Mouse (Mus musculus) midbrain, embryonic 11.5 days (tissue): ENCODE results near the gene Tenm4. TPM values are rescaled to one million over a fixed set of nuclear protein-coding genes. Genes with fewer than 3 reads are reported as not detected.
"Not testable (repeated sequence)": the region's sequence is repeated elsewhere in the genome, so short reads cannot be mapped to it uniquely, and the experiment has no call there.

Experiments
- ATAC-seq: fragments of 200-750 bp; cut with Nextera tagmentation; 2 replicates; pipeline ENCODE4 v1.8.0; 2017; ENCODE audit warnings: moderate TSS enrichment, moderate library complexity; ENCODE audit not compliant: low FRiP score
- DNase-seq: peaks from one replicate; pipeline ENCODE4 v3.0.0; 2015; ENCODE audit warnings: low spot score; ENCODE audit errors: missing footprints
- H3K27ac ChIP-seq: fragments of 300-500 bp; sonication (generic); 2 replicates; pipeline ENCODE4 v1.5.1; 2014; ENCODE audit warnings: low read depth, low read length
- H3K27me3 ChIP-seq: fragments of 300-500 bp; sonication (generic); 2 replicates; pipeline ENCODE4 v1.6.1; 2014; ENCODE audit warnings: mild to moderate bottlenecking, low read length, moderate library complexity, mixed read lengths; ENCODE audit not compliant: control insufficient read depth, insufficient read depth
- H3K36me3 ChIP-seq: fragments of 300-500 bp; sonication (generic); 2 replicates; pipeline ENCODE4 v1.6.1; 2014; ENCODE audit warnings: mild to moderate bottlenecking, low read length, moderate library complexity, mixed read lengths; ENCODE audit not compliant: control insufficient read depth, insufficient read depth
- H3K4me1 ChIP-seq: fragments of 300-500 bp; sonication (generic); 2 replicates; pipeline ENCODE4 v1.6.1; 2014; ENCODE audit warnings: low read length; ENCODE audit not compliant: control insufficient read depth, insufficient read depth
- H3K4me2 ChIP-seq: fragments of 300-500 bp; sonication (generic); 2 replicates; pipeline ENCODE4 v1.6.1; 2014; ENCODE audit warnings: mild to moderate bottlenecking, moderate library complexity
- H3K4me3 ChIP-seq: fragments of 300-500 bp; sonication (generic); 2 replicates; pipeline ENCODE4 v1.5.1; 2014; ENCODE audit warnings: low read depth, low read length
- H3K9ac ChIP-seq: fragments of 300-500 bp; sonication (generic); 2 replicates; pipeline ENCODE4 v1.6.1; 2014; ENCODE audit warnings: low read length
- H3K9me3 ChIP-seq: fragments of 300-500 bp; sonication (generic); 2 replicates; pipeline ENCODE4 v1.6.1; 2016; ENCODE audit warnings: low read length; ENCODE audit not compliant: control insufficient read depth
- WGBS: fragments of 180-500 bp; shearing (Covaris S2); extraction: QIAGEN DNeasy Blood & Tissue Kit; methylation state at CpG from one replicate; pipeline ENCODE4 v1.1.7; 2014; 5-methylcytosine and 5-hydroxymethylcytosine counted together
- polyA plus RNA-seq: library from polyadenylated mRNA; unstranded; fragments of >200 nt; fragmentation: Nextera tagmentation; extraction: Ambion mirVana; gene quantifications from 2 replicates; pipeline ENCODE4 v1.2.1, GENCODE M21; 2014

Tenm4 gene
- polyA plus RNA-seq, 1 experiment from 2014 or later: 24.8 TPM

- Histone ChIP-seq H3K4me2 (no peak overlapping the region), H3K9ac (no peak overlapping the region), H3K9me3 (no peaks in the 10 kb centered on the region), H3K36me3 (no peaks in the 10 kb centered on the region), H3K4me1 (peaks cover 2% of the 10 kb centered on the region; the same call in 1 of the 2 replicates), H3K4me3 (no peak overlapping the region), H3K27me3 (no peaks in the 10 kb centered on the region), H3K27ac (no peak overlapping the region)
- no peak for DNase-seq
- peak; percentile 81 for ATAC-seq
- 50% methylated on average over 7 of the region's 7 CpGs for WGBS
Observed at GRCm38 (mm10) chr7:96920447-96921095, 749.5 kb downstream of the Tenm4 start.

- Histone ChIP-seq H3K9me3 (no peaks in the 10 kb centered on the region), H3K4me3 (no peak overlapping the region), H3K27me3 (no peaks in the 10 kb centered on the region), H3K36me3 (no peaks in the 10 kb centered on the region), H3K9ac (no peak overlapping the region), H3K27ac (no peak overlapping the region), H3K4me1 (peaks cover 2% of the 10 kb centered on the region; the same call in 1 of the 2 replicates), H3K4me2 (no peak overlapping the region)
- ATAC-seq: no peak
- WGBS: 85% methylated on average over 2 of the region's 2 CpGs
- no peak for DNase-seq
Observed at GRCm38 (mm10) chr7:96922927-96923326, 751.9 kb downstream of the Tenm4 start.

- 24% methylated on average over 5 of the region's 5 CpGs for WGBS
- no peak for DNase-seq
- H3K27me3 ChIP-seq: no peaks in the 10 kb centered on the region
Observed at GRCm38 (mm10) chr7:96943715-96944377, 772.8 kb downstream of the Tenm4 start.

GRCm38 (mm10) chr7:96946501-96946900 lies 775.5 kb downstream of the Tenm4 start:
- not testable (repeated sequence) for ATAC-seq, H3K9ac ChIP-seq, H3K36me3 ChIP-seq, H3K4me1 ChIP-seq, H3K9me3 ChIP-seq, H3K27ac ChIP-seq, H3K4me3 ChIP-seq, H3K27me3 ChIP-seq, DNase-seq, H3K4me2 ChIP-seq
- WGBS: 95% methylated on average over 8 of the region's 8 CpGs

More at GRCm38 (mm10) chr7:96943715-96944377, 772.8 kb downstream of the Tenm4 start:
- no peak overlapping the region for H3K4me2 ChIP-seq
- no peaks in the 10 kb centered on the region for H3K9me3 ChIP-seq
- peaks cover 3% of the 10 kb centered on the region for H3K4me1 ChIP-seq
- no peak overlapping the region for H3K27ac ChIP-seq
- no peaks in the 10 kb centered on the region for H3K36me3 ChIP-seq
- peak; percentile 67 for ATAC-seq
- no peak overlapping the region for H3K4me3 ChIP-seq
- H3K9ac ChIP-seq: no peak overlapping the region

GRCm38 (mm10) chr7:96951281-96952051 lies 780.4 kb downstream of the Tenm4 start, which contains the start of gene Nars2:
Gene Nars2 (plus strand): TSS chr7:96951505.
- ATAC-seq: peak; percentile 100
- H3K9me3 ChIP-seq: no peaks in the 10 kb centered on the region
- H3K4me1 ChIP-seq: peaks cover 4% of the 10 kb centered on the region
- peak; percentile 100 for DNase-seq
- under 1% methylated on average over 62 of the region's 62 CpGs for WGBS
- H3K27ac ChIP-seq: peak within 1 kb of the TSS; percentile 20; the same call in 1 of the 2 replicates
- H3K36me3 ChIP-seq: no peaks in the 10 kb centered on the region
- H3K4me3 ChIP-seq: peak within 1 kb of the TSS; percentile 87
- H3K9ac ChIP-seq: peak within 1 kb of the TSS; percentile 90
- H3K27me3 ChIP-seq: no peaks in the 10 kb centered on the region
- H3K4me2 ChIP-seq: peak within 1 kb of the TSS; percentile 84

GRCm38 (mm10) chr7:96952094-96952493 lies 781.0 kb downstream of the Tenm4 start:
- peak overlapping the region; percentile 84 for H3K4me2 ChIP-seq
- no peaks in the 10 kb centered on the region for H3K27me3 ChIP-seq
- DNase-seq: no peak
- ATAC-seq: no peak
- H3K36me3 ChIP-seq: peaks cover 2% of the 10 kb centered on the region; the same call in 1 of the 2 replicates
- peak overlapping the region; percentile 90 for H3K9ac ChIP-seq
- peaks cover 4% of the 10 kb centered on the region for H3K4me1 ChIP-seq
- 44% methylated on average over 5 of the region's 5 CpGs for WGBS
- H3K27ac ChIP-seq: peak overlapping the region; percentile 20; the same call in 1 of the 2 replicates
- peak overlapping the region; percentile 87 for H3K4me3 ChIP-seq
- H3K9me3 ChIP-seq: no peaks in the 10 kb centered on the region

- Histone ChIP-seq H3K36me3 (peaks cover 4% of the 10 kb centered on the region; the same call in 1 of the 2 replicates), H3K9ac (no peak overlapping the region), H3K27me3 (no peaks in the 10 kb centered on the region), H3K4me1 (no peaks in the 10 kb centered on the region), H3K9me3 (no peaks in the 10 kb centered on the region), H3K27ac (no peak overlapping the region), H3K4me3 (no peak overlapping the region), H3K4me2 (no peak overlapping the region)
- no peak for ATAC-seq
- WGBS: 93% methylated on average over 5 of the region's 5 CpGs
- DNase-seq: no peak
Observed at GRCm38 (mm10) chr7:96959168-96959567, 788.1 kb downstream of the Tenm4 start.
